Mouse (Mus musculus) skeletal muscle tissue, postnatal 0 days (tissue): ENCODE measurements around the gene 2810408A11Rik. TPM values are rescaled to one million over a fixed set of nuclear protein-coding genes. Genes with fewer than 3 reads are reported as not detected.

Experiments
- microRNA-seq, 2 experiments: library from miRNA; unstranded; fragments of <30 nt; microRNA quantifications; one replicate each; pipeline ENCODE4; 2016
- polyA plus RNA-seq: library from polyadenylated mRNA; unstranded; fragments of >200 nt; fragmentation: Nextera tagmentation; extraction: Ambion mirVana; gene quantifications from 2 replicates; pipeline ENCODE4 v1.2.1, GENCODE M21; 2015

The 2810408A11Rik gene
- polyA plus RNA-seq: 1.8 and 2.4 TPM in 2 replicates

DNA sequence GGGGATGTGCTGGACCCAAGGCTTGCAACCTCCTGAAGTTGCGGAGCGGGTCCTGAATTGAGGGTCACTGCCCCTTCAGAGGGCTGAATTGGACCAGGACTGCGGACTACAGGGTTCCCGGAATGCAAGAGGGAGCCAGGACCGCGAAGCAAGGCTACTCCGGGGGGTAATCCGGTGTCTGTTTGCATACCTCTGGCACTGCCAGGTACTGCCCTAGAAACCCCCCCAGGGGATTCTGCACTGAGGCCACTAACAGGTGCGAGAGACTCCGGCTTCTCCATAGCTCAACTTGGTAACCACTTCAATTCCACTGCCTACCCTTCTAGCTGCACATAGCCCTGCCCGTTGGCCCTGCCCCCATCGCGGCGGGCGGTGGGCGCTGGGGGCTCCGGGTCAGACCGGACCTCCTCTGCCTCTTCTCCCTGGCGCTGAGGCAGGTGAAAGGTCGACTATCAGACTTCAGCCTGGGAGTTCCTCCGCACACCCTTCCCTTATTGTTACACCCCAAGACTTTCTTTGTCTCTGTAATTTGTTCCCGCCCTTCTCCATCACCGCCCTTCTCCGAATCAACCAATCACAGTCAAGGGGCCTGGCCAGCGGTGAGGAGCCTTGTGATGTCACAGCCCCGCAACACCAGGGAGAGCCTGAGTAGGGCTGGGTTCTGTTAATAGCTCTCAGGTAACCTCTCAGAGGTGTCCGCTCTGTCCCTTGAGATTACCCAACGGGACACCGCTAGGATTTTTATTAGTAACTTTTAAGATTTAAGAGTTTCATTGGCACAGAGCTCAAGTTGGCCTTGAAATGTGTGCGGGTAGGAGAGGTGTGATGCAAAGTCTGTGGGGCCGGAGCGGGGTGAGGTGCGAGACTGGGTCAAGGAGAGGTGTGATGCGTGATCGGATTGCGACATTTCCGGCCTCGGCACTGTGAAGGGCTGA, at the start of gene 2810408A11Rik, which contains the start of gene Neurl4:
Gene 2810408A11Rik, minus strand, starts transcription at position 517 of the 935 bp plus-strand sequence.
Gene Neurl4, plus strand, starts transcription at position 602 of the 935 bp plus-strand sequence.

DNA sequence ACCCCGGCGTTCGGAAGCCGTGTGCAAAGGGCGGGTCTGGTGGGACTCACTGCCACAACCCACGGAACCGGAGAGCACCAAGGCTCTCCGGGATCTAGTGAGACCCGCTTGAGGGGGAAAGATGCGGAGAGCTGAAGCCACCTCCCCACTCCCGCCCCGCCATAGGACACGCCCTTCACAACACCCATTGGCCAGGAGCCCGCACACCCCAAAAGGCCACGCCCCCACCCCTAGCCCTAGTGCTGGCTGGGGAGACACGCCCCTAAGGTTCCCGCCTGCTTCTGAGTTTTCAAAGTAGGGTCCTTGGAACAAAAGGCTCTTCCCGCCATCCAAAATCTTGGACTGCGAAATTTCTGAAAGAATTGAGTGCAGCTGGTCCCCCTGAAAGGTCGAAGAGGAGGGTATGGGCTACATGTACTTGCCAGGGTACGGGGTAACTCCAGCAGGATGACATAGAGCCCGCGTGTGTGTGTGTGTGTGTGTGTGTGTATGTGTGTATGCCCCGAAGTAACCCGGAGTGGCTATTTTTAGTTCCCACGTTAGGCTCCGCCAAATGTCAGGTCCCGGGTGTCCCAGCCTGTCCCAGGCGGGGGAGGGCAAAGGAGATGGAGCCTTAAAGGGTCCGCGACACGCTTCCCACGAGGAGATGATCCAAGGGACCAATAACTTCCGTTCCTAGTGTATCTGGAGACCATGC, 47.4 kb upstream of the 2810408A11Rik start, which contains the start of gene Slc2a4:
Gene Slc2a4, minus strand, starts transcription at position 123 of the 697 bp plus-strand sequence.

DNA sequence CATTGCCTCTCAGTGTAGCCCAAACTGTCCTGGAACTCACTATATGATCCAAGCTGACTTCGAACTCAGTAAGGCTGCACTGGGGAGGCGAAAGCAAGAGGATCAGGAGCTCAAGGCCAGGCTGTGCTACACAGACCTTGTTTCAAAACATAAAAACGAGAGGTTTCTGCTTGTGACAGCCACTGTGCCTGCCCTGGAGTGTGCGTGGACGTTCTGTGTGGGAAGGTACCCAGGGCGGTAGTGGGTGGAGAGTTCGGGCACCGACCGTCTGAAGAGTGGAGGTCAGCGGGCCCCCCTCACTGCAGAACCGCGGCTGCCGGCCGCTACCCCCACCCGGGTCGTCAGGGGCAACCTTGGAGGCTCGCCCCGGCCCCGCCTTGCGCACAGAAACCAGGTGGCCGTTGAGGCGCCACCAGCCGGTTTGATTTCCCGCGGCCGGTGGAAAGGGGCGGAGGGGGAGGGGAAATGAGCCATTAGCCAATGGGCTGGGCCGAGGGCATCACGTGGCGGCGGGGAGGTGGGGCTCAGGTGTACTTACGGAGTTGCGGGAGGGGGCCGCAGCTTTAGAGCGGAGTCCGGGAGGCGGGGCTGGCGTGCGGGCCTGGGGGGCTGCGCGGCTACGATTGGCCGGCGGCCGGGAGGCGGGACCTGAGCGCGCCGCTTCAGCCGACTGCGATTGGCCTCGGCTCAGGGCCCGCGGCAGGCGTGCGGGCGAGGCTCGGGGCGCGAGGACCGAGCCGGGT, 34.5 kb upstream of the 2810408A11Rik start, which contains the start of gene Ybx2:
Gene Ybx2, plus strand, starts transcription at position 660 of the 743 bp plus-strand sequence.

DNA sequence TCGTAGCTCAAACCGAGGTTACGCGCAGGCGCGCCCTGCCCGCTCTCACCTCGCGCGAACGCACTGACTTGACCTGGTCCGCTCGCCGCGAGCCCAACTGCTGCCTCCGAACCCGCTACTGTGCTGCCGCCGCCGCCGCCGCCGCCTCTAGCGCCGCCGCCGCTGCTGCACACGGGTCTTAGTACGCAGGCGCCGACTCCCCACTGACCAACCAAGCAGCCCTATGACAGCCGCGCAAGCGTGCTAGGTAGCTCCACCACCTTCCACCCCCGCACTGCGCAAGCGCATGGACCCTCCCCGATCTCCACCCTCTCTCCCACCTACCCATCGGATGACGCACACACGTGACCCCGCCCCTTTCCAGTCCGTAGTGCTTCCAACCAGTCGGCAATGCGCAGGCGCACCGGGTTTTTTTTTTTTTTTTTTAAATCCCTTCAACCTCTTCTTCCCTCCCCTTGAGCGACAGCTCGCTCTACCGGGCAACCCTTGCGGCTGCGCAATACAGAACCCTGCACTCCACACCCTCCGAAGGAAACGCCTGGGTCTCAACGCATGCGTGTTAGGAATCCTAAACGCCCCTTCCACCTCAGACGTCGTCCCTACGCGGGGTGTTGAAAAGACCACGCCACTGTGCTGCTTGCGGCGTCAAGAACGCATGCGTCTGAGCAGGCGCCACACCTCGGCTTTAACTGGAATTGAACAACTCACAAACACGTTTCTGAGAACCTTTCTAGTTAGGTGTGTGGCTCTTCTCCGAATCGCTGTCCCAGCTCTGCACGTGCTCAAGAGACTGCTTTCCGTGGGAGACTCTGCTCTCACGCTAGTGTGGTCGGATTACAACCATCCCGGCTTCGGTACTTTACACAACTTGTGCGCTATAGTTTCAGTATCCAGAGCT, 20.6 kb upstream of the 2810408A11Rik start, which contains the start of gene Eif5a:
Gene Eif5a, minus strand, starts transcription at position 845 of the 898 bp plus-strand sequence.

DNA sequence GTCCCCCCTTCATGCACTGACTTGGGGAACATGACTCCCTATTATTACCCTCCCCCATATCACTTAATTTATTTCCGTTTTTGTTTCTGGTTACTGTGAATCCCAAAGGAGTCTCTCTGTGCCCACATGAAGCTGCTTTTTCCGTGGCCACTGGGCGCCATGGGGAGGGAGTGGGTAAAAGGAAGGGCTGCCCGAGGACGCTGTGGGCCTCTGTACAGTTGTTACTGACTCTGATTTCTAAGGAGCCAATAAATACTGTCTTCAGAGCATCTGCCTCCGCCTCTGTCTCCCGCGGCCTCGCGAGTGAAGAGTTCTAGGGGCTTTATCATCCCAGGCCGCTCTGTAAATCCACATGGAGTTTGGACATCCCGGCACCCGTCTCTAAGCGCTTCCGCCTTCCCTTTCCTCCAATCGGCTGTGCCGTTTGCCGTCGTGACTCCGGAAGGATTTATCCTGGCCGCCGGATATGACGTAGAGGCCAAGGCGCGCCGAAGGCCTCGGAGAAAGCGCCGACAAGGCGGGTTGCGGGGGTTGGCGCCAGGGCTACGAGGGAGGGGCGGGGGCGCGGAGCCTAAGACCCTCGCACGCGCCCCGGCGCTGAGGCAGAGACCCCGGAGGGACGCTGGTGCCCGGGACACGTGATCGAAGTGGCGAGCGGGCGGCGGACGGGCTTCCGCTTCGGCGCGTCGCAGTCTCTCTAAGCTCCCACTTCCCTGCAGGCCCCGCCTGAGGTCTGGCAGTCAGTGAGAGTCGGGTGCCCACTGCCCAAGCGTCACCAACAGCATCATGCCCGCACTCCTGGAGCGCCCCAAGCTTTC, 13.0 kb upstream of the 2810408A11Rik start, which contains the start of gene Gps2:
Gene Gps2, plus strand, starts transcription at position 335 of the 818 bp plus-strand sequence.

DNA sequence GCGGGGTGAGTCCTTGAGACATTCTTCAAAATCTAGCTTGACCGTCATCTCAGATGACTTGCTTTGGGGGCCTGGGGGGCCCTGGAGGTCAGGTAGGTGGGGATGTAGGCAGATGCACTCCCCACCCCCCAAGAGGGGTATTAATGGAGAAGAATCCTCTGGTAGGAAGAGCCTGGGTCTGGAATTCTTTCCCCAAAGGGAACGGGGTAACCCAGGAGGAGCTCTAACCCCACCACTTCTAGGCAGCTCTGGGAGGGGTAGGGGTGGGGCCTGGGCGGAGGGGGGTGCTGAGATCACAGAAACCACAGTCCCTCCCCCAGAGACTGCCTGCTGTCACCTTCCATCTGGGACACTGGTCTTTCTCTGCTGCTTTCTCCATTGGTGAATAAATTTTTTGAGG, 5.5 kb downstream of the 2810408A11Rik start, which contains the start of gene Acap1:
Gene Acap1, minus strand, starts transcription at position 249 of the 400 bp plus-strand sequence.

DNA sequence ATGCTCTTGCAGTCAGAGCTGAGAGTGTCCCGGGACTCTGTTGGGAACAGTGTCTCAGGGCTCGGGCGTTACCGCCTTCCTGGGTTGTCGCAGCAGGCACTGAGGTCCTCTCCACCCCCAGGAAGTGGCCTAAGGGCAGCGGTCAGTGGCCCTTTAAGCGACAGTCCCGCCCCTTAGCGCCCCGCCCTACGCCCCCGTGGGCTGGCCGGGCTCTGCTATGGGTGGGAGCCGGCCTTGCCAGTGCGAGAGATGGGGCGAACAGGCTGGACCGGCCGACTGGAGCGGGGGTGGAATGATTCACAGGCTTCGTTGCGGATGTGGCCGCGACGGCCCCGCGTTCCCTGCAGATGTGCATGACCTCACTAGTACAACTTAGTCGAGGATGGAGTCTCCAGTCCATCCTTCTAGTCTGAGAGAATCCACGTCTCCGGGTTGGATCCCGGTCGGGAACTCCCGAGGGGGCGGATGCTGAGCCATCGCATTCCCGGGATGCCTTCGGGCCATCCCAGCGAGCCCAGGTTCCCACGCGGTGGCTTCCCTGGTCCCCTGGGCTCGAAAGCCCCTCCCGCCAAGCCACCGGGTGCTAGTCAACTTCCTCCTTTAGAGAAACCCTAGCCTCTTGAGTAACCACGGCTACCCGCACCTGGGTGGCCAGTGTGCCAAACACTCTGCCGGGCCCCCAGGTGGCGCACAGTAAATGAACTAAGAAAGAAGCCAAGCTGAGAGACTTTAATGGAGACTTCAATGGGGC, 19.8 kb downstream of the 2810408A11Rik start, which contains the start of gene Kctd11:
Gene Kctd11, minus strand, starts transcription at position 554 of the 751 bp plus-strand sequence.

DNA sequence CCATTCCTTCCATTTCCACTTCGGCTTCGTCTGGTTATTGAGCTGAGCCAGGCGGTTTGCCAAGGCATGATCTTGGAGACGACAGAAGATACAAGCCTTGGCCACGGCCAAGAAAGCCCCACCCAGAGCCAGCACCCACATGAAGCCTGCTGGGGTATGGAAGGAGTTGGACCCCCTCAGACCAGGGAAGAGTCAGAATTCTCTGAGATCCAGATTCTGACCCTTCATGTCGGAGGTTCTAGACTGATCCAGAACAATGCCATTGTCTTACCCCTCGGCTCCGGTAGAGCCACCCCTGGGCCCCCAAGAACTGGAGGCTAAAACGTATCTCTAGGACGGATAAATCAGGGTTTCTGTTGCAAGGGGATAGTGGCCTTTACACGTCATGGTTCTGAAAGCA, 22.9 kb downstream of the 2810408A11Rik start, which contains the start of gene Tmem95:
Gene Tmem95, minus strand, starts transcription at position 141 of the 400 bp plus-strand sequence.

DNA sequence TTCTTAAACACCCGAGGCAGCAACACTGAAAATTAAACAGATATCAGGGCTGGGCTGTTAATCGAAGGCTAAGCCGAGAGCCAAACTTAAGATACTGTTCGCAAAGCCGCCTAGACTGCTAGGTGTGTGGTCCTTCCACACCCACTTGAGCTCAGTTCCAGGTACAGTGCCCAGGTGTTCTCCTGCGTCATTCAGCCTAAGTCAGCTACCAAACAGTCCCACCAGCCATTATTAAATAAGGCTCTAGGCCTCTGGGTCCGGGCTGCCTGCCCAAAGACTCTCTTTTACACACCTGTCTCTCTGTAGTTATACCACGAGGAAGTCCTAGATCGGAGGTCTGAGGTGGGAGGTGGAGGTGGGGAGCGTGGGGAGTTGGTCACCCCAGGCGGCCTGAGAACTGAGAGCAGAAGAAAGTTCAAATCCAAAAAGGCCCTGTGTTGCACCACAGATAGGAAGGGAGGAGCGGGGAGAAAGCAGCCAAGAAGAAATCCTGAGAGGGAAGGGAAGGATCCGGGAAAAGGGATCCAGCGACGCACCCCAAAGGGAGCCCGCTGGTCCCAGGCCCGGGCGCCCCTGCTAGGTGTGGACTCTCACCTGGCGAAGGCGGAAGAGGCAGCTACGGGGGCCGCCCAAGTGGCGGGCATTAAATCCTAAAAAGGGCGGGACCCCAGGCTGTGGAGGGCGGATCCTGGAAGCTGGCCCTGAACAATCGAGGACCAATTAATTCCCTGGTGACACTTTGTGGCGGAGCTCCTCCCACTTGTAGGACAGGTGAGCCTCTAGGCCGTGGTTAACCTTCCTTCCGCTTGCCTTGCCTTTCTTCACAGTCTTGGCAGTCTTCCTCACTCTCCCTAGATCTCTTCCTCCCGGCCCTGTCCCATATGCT, 42.4 kb downstream of the 2810408A11Rik start, which contains the start of gene Tnk1:
Gene Tnk1, minus strand, starts transcription at position 618 of the 886 bp plus-strand sequence.

Small RNA genes within 50 kb of the gene (microRNA-seq; reads per million reads assigned to microRNA genes)
- gene Mir6924: 0 reads per million in 2 experiments

Other genes with a start within 250 kb of the 2810408A11Rik start
- gene Sox15, start 245.7 kb downstream of the 2810408A11Rik start, polyA plus RNA-seq: 0.16 TPM in 1 of 2 replicates, not detected in the other
- 29.7 and 47.4 TPM in 2 replicates for gene Mpdu1, start 238.3 kb downstream of the 2810408A11Rik start, polyA plus RNA-seq
- gene Cd68, start 234.8 kb downstream of the 2810408A11Rik start, polyA plus RNA-seq: 16.2 and 25.5 TPM in 2 replicates
- gene Eif4a1, start 228.6 kb downstream of the 2810408A11Rik start, polyA plus RNA-seq: 167 and 224 TPM in 2 replicates
- 26.4 and 29.2 TPM in 2 replicates for gene Senp3, start 218.9 kb downstream of the 2810408A11Rik start, polyA plus RNA-seq
- 0.65 and 0.67 TPM in 2 replicates for gene Tnfsf13, start 215.2 kb downstream of the 2810408A11Rik start, polyA plus RNA-seq
- 11.5 and 13.1 TPM in 2 replicates for gene Tnfsf12, start 205.1 kb downstream of the 2810408A11Rik start, polyA plus RNA-seq
- gene Tnfsfm13, start 204.9 kb downstream of the 2810408A11Rik start, polyA plus RNA-seq: 5.9 and 6.9 TPM in 2 replicates
- 9.3 and 10.3 TPM in 2 replicates for gene Polr2a, start 142.3 kb downstream of the 2810408A11Rik start, polyA plus RNA-seq
- not detected in 2 replicates for gene Slc35g3, start 139.0 kb downstream of the 2810408A11Rik start, polyA plus RNA-seq
- gene Zbtb4, start 135.1 kb downstream of the 2810408A11Rik start, polyA plus RNA-seq: 2.5 and 2.9 TPM in 2 replicates
- 79.0 and 95.8 TPM in 2 replicates for gene Chrnb1, start 105.0 kb downstream of the 2810408A11Rik start, polyA plus RNA-seq
- gene Fgf11, start 99.1 kb downstream of the 2810408A11Rik start, polyA plus RNA-seq: 1.5 and 2.2 TPM in 2 replicates
- 0.31 and 0.45 TPM in 2 replicates for gene Tmem102, start 95.4 kb downstream of the 2810408A11Rik start, polyA plus RNA-seq
- not detected in 2 replicates for gene Gm39566, start 85.7 kb downstream of the 2810408A11Rik start, polyA plus RNA-seq
- gene Spem2, start 82.5 kb downstream of the 2810408A11Rik start, polyA plus RNA-seq: not detected in 2 replicates
- not detected in 2 replicates for gene Spem1, start 78.8 kb downstream of the 2810408A11Rik start, polyA plus RNA-seq
- 2.1 TPM in 2 replicates for gene Nlgn2, start 63.2 kb downstream of the 2810408A11Rik start, polyA plus RNA-seq
- gene Tmem256, start 62.5 kb downstream of the 2810408A11Rik start, polyA plus RNA-seq: 242 and 272 TPM in 2 replicates
- 36.6 and 44.6 TPM in 2 replicates for gene Plscr3, start 54.6 kb downstream of the 2810408A11Rik start, polyA plus RNA-seq
- 0.09 and 0.46 TPM in 2 replicates for gene Tnk1, start 42.3 kb downstream of the 2810408A11Rik start, polyA plus RNA-seq
- gene Tmem95, start 23.0 kb downstream of the 2810408A11Rik start, polyA plus RNA-seq: not detected in 2 replicates
- 2.6 and 3.6 TPM in 2 replicates for gene Kctd11, start 19.6 kb downstream of the 2810408A11Rik start, polyA plus RNA-seq
- 0.34 and 0.46 TPM in 2 replicates for gene Acap1, start 5.4 kb downstream of the 2810408A11Rik start, polyA plus RNA-seq
- 3.0 and 3.3 TPM in 2 replicates for gene Neurl4, start 85 bp upstream of the 2810408A11Rik start, polyA plus RNA-seq
- gene Gps2, start 12.9 kb upstream of the 2810408A11Rik start, polyA plus RNA-seq: 41.9 and 42.1 TPM in 2 replicates
- gene Eif5a, start 21.0 kb upstream of the 2810408A11Rik start, polyA plus RNA-seq: 952 and 1,117 TPM in 2 replicates
- gene Ybx2, start 34.8 kb upstream of the 2810408A11Rik start, polyA plus RNA-seq: 0.78 and 0.85 TPM in 2 replicates
- 128 and 138 TPM in 2 replicates for gene Slc2a4, start 47.2 kb upstream of the 2810408A11Rik start, polyA plus RNA-seq
- gene Cldn7, start 63.8 kb upstream of the 2810408A11Rik start, polyA plus RNA-seq: 0.23 and 0.57 TPM in 2 replicates
- 42.1 and 46.1 TPM in 2 replicates for gene Ctdnep1, start 80.2 kb upstream of the 2810408A11Rik start, polyA plus RNA-seq
- gene Elp5, start 81.5 kb upstream of the 2810408A11Rik start, polyA plus RNA-seq: 86.0 and 92.4 TPM in 2 replicates
- 320 and 389 TPM in 2 replicates for gene Gabarap, start 90.2 kb upstream of the 2810408A11Rik start, polyA plus RNA-seq
- 31.1 and 33.7 TPM in 2 replicates for gene Phf23, start 94.8 kb upstream of the 2810408A11Rik start, polyA plus RNA-seq
- gene Dvl2, start 99.6 kb upstream of the 2810408A11Rik start, polyA plus RNA-seq: 11.2 and 11.8 TPM in 2 replicates
- gene Acadvl, start 114.4 kb upstream of the 2810408A11Rik start, polyA plus RNA-seq: 311 and 331 TPM in 2 replicates
- gene Dlg4, start 116.0 kb upstream of the 2810408A11Rik start, polyA plus RNA-seq: 3.3 and 5.3 TPM in 2 replicates
- 0.13 and 0.21 TPM in 2 replicates for gene Asgr1, start 153.1 kb upstream of the 2810408A11Rik start, polyA plus RNA-seq
- gene Asgr2, start 191.7 kb upstream of the 2810408A11Rik start, polyA plus RNA-seq: 0.23 and 0.68 TPM in 2 replicates
- gene Mgl2, start 229.3 kb upstream of the 2810408A11Rik start, polyA plus RNA-seq: 8.2 and 9.7 TPM in 2 replicates